Mouse (Mus musculus) stomach, postnatal 0 days (tissue): ENCODE data around the gene Syne3. TPM values are rescaled to one million over a fixed set of nuclear protein-coding genes. Genes with fewer than 3 reads are reported as not detected.

Experiments used
- ATAC-seq: fragments of 200-750 bp; cut with Nextera tagmentation; 2 replicates; pipeline ENCODE4 v1.8.0; 2017; ENCODE audit not compliant: low FRiP score, low TSS enrichment
- DNase-seq: peaks from one replicate; pipeline ENCODE4 v3.0.0-alpha.2; 2016; ENCODE audit warnings: low spot score
- H3K27ac ChIP-seq: fragments of 300-500 bp; sonication (generic); replicated peaks from 2 replicates; pipeline ENCODE4 v1.5.1; 2014; ENCODE audit warnings: mild to moderate bottlenecking, control low read depth
- H3K27me3 ChIP-seq: fragments of 300-500 bp; sonication (generic); 2 replicates; pipeline ENCODE4 v1.6.1; 2014; ENCODE audit warnings: low read length; ENCODE audit not compliant: control insufficient read depth, insufficient read depth
- H3K36me3 ChIP-seq: fragments of 300-500 bp; sonication (generic); 2 replicates; pipeline ENCODE4 v1.6.1; 2014; ENCODE audit warnings: low read length, mixed read lengths; ENCODE audit not compliant: control insufficient read depth, insufficient read depth
- H3K4me1 ChIP-seq: fragments of 300-500 bp; sonication (generic); replicated peaks from 2 replicates; pipeline ENCODE4 v1.6.1; 2014; ENCODE audit warnings: antibody characterized with exemption; ENCODE audit not compliant: control insufficient read depth, insufficient read depth
- H3K4me2 ChIP-seq: fragments of 300-500 bp; sonication (generic); replicated peaks from 2 replicates; pipeline ENCODE4 v1.6.1; 2014; ENCODE audit warnings: low read depth, mild to moderate bottlenecking, control low read depth, moderate library complexity
- H3K4me3 ChIP-seq: fragments of 300-500 bp; sonication (generic); 2 replicates; pipeline ENCODE4 v1.5.1; 2014; ENCODE audit warnings: low read depth, low read length, control low read depth
- H3K9ac ChIP-seq: fragments of 300-500 bp; sonication (generic); 2 replicates; pipeline ENCODE4 v1.6.1; 2014; ENCODE audit warnings: mild to moderate bottlenecking, low read length, control low read depth, mixed read lengths
- H3K9me3 ChIP-seq: fragments of 300-500 bp; sonication (generic); 2 replicates; pipeline ENCODE4 v1.6.1; 2016; ENCODE audit warnings: low read length; ENCODE audit not compliant: control insufficient read depth
- CTCF ChIP-seq: IDR thresholded peaks from 2 replicates; pipeline ENCODE4 v1.5.1; 2016; ENCODE audit warnings: antibody characterized with exemption, low read depth, mild to moderate bottlenecking, moderate library complexity
- EP300 ChIP-seq: optimal IDR thresholded peaks from 2 replicates; pipeline ENCODE3; 2016; ENCODE audit warnings: antibody characterized with exemption
- WGBS: fragments of 180-500 bp; shearing (Covaris S2); extraction: QIAGEN DNeasy Blood & Tissue Kit; methylation state at CpG from one replicate; pipeline ENCODE4 v1.1.7; 2014; 5-methylcytosine and 5-hydroxymethylcytosine counted together
- polyA plus RNA-seq: library from polyadenylated mRNA; unstranded; fragments of >200 nt; fragmentation: Nextera tagmentation; extraction: Ambion mirVana; gene quantifications from 2 replicates; pipeline ENCODE4 v1.2.1, GENCODE M21; 2015

Syne3 gene
- polyA plus RNA-seq, 1 experiment from 2014 or later = 0.72 TPM

- Histone ChIP-seq H3K36me3 (no peaks in the 10 kb centered on the region), H3K9me3 (no peaks in the 10 kb centered on the region), H3K4me2 (no peak overlapping the region), H3K4me3 (no peak overlapping the region), H3K9ac (no peak overlapping the region), H3K27ac (no peak overlapping the region), H3K27me3 (no peaks in the 10 kb centered on the region), H3K4me1 (no peaks in the 10 kb centered on the region)
- DNase-seq (no peak), ATAC-seq (no peak)
- WGBS = 34% methylated on average over 15 of the region's 15 CpGs
- TF ChIP-seq CTCF (no peak), EP300 (no peak)
These were observed 101.4 kb downstream of the Syne3 start for GRCm38 (mm10) chr12:104908024-104908781.

- DNase-seq (no peak), ATAC-seq (no peak)
- no peaks in the 10 kb centered on the region for H3K4me1 ChIP-seq
- H3K27me3 ChIP-seq = no peaks in the 10 kb centered on the region
- H3K27ac ChIP-seq = no peak overlapping the region
- H3K4me3 ChIP-seq = no peak overlapping the region
- TF ChIP-seq EP300 = no peak
- no peak for TF ChIP-seq CTCF
- WGBS = 93% methylated on average over 2 of the region's 2 CpGs
- H3K9ac ChIP-seq = no peak overlapping the region
- no peak overlapping the region for H3K4me2 ChIP-seq
- H3K9me3 ChIP-seq = no peaks in the 10 kb centered on the region
- H3K36me3 ChIP-seq = no peaks in the 10 kb centered on the region
These were observed 102.5 kb downstream of the Syne3 start for GRCm38 (mm10) chr12:104907133-104907532.

- Histone ChIP-seq H3K27me3 (no peaks in the 10 kb centered on the region), H3K9ac (no peak overlapping the region), H3K36me3 (no peaks in the 10 kb centered on the region), H3K9me3 (no peaks in the 10 kb centered on the region), H3K27ac (no peak overlapping the region), H3K4me2 (no peak overlapping the region), H3K4me3 (no peak overlapping the region), H3K4me1 (no peaks in the 10 kb centered on the region)
- peak; percentile 52 for DNase-seq
- ATAC-seq = peak; percentile 86
- 17% methylated on average over 5 of the region's 5 CpGs for whole genome bisulfite sequencing
- TF ChIP-seq EP300 = no peak
- TF ChIP-seq CTCF = peak; percentile 10; the same call in 1 of the 2 replicates
These were observed 105.5 kb downstream of the Syne3 start for GRCm38 (mm10) chr12:104904138-104904537.

GRCm38 (mm10) chr12:104902392-104903053 is 107.1 kb downstream of the Syne3 start:
- 0 out of 2 replicates have a peak overlapping the region, but pooled peaks have one; percentile 18 for H3K27ac ChIP-seq
- no peak overlapping the region for H3K9ac ChIP-seq
- DNase-seq = no peak
- ATAC-seq = no peak
- no peaks in the 10 kb centered on the region for H3K27me3 ChIP-seq
- TF ChIP-seq EP300 = no peak
- no peak for TF ChIP-seq CTCF
- 68% methylated on average over 13 of the region's 13 CpGs for WGBS
- no peak overlapping the region for H3K4me3 ChIP-seq
- H3K9me3 ChIP-seq = no peaks in the 10 kb centered on the region
- no peak overlapping the region for H3K4me2 ChIP-seq
- no peaks in the 10 kb centered on the region for H3K4me1 ChIP-seq
- H3K36me3 ChIP-seq = no peaks in the 10 kb centered on the region

- H3K27ac ChIP-seq = no peak overlapping the region
- H3K9ac ChIP-seq = no peak overlapping the region
- WGBS = 43% methylated on average over 8 of the region's 8 CpGs
- H3K4me1 ChIP-seq = 0 out of 2 replicates have a peak, but pooled peaks cover 3% of the 10 kb centered on the region
- TF ChIP-seq EP300 (no peak), CTCF (no peak)
- H3K27me3 ChIP-seq = no peaks in the 10 kb centered on the region
- no peak for ATAC-seq
- no peak overlapping the region for H3K4me3 ChIP-seq
- no peak overlapping the region for H3K4me2 ChIP-seq
- H3K36me3 ChIP-seq = no peaks in the 10 kb centered on the region
- no peaks in the 10 kb centered on the region for H3K9me3 ChIP-seq
- no peak for DNase-seq
These were observed 108.3 kb downstream of the Syne3 start for GRCm38 (mm10) chr12:104901320-104901719.

- TF ChIP-seq EP300 (no peak), CTCF (no peak)
- no peaks in the 10 kb centered on the region for H3K9me3 ChIP-seq
- H3K4me2 ChIP-seq = no peak overlapping the region
- 57% methylated on average over 3 of the region's 3 CpGs for WGBS
- no peaks in the 10 kb centered on the region for H3K27me3 ChIP-seq
- no peak overlapping the region for H3K4me3 ChIP-seq
- H3K36me3 ChIP-seq = no peaks in the 10 kb centered on the region
- DNase-seq (no peak), ATAC-seq (no peak)
- H3K9ac ChIP-seq = no peak overlapping the region
- H3K4me1 ChIP-seq = 0 out of 2 replicates have a peak, but pooled peaks cover 3% of the 10 kb centered on the region
- no peak overlapping the region for H3K27ac ChIP-seq
These were observed 109.8 kb downstream of the Syne3 start for GRCm38 (mm10) chr12:104899835-104900234.
